Mouse (Mus musculus) stomach, embryonic 16.5 days (tissue): ENCODE measurements around the gene Gm35134. TPM values are rescaled to one million over a fixed set of nuclear protein-coding genes. Genes with fewer than 3 reads are reported as not detected.
"Not testable (repeated sequence)": the region's sequence is repeated elsewhere in the genome, so short reads cannot be mapped to it uniquely, and the experiment has no call there.

Experiments
- ATAC-seq: fragments of 200-750 bp; cut with Nextera tagmentation; 2 replicates; pipeline ENCODE4 v1.8.0; 2017; ENCODE audit warnings: moderate number of reproducible peaks, moderate TSS enrichment; ENCODE audit not compliant: insufficient read depth, low FRiP score
- H3K27ac ChIP-seq: fragments of 300-500 bp; sonication (generic); 2 replicates; pipeline ENCODE4 v1.5.1; 2014; ENCODE audit warnings: low read length
- H3K27me3 ChIP-seq: fragments of 300-500 bp; sonication (generic); 2 replicates; pipeline ENCODE4 v1.6.1; 2014; ENCODE audit warnings: low read length, control low read depth, mixed read lengths; ENCODE audit not compliant: control insufficient read depth, insufficient read depth
- H3K36me3 ChIP-seq: fragments of 300-500 bp; sonication (generic); 2 replicates; pipeline ENCODE4 v1.6.1; 2014; ENCODE audit warnings: low read length; ENCODE audit not compliant: control insufficient read depth, insufficient read depth
- H3K4me1 ChIP-seq: fragments of 300-500 bp; sonication (generic); 2 replicates; pipeline ENCODE4 v1.6.1; 2014; ENCODE audit warnings: low read length, control low read depth, mixed read lengths; ENCODE audit not compliant: control insufficient read depth, insufficient read depth
- H3K4me2 ChIP-seq: fragments of 300-500 bp; sonication (generic); 2 replicates; pipeline ENCODE4 v1.6.1; 2014; ENCODE audit warnings: low read depth, low read length, mixed read lengths
- H3K4me3 ChIP-seq: fragments of 300-500 bp; sonication (generic); replicated peaks from 2 replicates; pipeline ENCODE4 v1.5.1; 2014; ENCODE audit warnings: mild to moderate bottlenecking, low read length
- H3K9ac ChIP-seq: fragments of 300-500 bp; sonication (generic); 2 replicates; pipeline ENCODE4 v1.6.1; 2014; ENCODE audit warnings: low read length
- H3K9me3 ChIP-seq: fragments of 300-500 bp; sonication (generic); replicated peaks from 2 replicates; pipeline ENCODE4 v1.6.1; 2016; ENCODE audit warnings: low read length, control low read depth; ENCODE audit not compliant: control insufficient read depth
- WGBS: fragments of 180-500 bp; shearing (Covaris S2); extraction: QIAGEN DNeasy Blood & Tissue Kit; methylation state at CpG from one replicate; pipeline ENCODE4 v1.1.7; 2014; 5-methylcytosine and 5-hydroxymethylcytosine counted together
- polyA plus RNA-seq: library from polyadenylated mRNA; unstranded; fragments of >200 nt; fragmentation: Nextera tagmentation; extraction: Ambion mirVana; gene quantifications from 2 replicates; pipeline ENCODE4 v1.2.1, GENCODE M21; 2015

The Gm35134 gene
- polyA plus RNA-seq, result not detected in 2 replicates

DNA sequence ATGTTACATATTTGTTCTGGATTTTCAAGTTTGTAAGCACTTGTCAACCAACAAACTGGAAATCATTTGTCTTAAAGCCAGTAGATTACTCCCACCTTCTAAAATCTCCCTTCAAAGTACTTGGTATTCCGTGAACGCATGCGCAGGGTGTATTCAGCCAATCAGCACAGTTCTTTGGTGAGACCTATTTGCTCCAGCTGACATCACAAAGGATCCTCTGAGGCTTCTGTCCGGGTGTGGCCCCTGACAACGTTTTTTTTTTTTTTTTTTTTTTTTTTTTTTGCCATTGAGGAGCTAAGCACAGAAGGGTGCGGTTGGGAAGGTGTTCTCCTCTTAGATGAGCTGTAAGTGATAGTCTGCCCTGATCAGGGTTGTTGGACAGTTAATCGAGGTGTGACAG is at the start of gene Gm35134:
TSS of gene Gm35134 (plus strand) at position 301 of the 400 bp plus-strand sequence.
- not testable (repeated sequence) for ATAC-seq, H3K4me2 ChIP-seq

More for the DNA sequence above, at the start of gene Gm35134:
- not testable (repeated sequence) for H3K9me3 ChIP-seq, H3K4me3 ChIP-seq, H3K27me3 ChIP-seq, H3K27ac ChIP-seq, H3K4me1 ChIP-seq, H3K36me3 ChIP-seq, H3K9ac ChIP-seq
- no CpG with 5 or more reads among the region's 7 CpGs for WGBS
